Mouse (Mus musculus) retina, adult 2 months (tissue): ENCODE results near the gene Atp1b1.

Experiments used
- DNase-seq: peaks from one replicate; pipeline ENCODE4 v3.0.0-alpha.2; 2012; ENCODE audit warnings: low read depth, low spot score

Atp1b1 gene

DNA sequence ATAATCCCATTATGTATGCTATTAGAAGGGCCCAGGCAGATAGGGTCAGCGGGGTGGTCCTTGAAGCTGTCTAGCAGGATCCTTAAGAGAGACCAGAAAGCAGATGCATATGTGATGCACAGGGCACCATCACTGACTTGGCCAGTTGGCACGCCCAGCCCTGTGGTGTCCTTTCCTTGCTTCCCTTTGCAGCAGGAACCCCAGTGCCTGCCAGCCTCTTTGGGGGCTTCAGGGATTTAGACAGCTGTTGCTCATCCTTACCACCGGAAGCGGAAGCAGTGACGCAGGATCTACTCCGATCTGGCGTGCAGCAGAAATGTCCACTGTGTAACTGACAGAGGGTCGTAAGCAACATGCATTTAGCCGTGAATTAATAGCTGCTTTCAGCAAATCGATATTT, 9.3 kb upstream of the Atp1b1 start:
- DNase-seq: no peak

DNA sequence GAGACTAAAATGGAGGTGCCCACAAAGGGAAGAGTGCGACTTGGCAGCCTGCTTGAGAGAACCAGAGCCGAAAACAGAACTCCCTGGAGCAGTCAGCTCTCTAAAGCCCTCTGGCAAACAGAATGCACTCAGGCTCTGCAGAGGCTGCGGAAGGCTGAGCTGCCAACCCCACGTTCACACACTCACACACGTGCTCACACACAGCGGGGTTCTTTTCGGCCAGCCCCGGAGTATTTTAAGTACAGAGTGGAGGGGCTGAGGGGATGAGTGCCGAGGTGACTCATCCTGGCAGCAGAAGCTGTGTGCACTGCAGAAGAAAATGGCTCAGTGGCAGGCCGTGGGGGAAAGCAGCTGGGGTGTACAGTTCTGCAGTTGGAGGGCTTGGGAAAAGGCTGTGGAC, 3.6 kb upstream of the Atp1b1 start:
- no peak for DNase-seq

DNA sequence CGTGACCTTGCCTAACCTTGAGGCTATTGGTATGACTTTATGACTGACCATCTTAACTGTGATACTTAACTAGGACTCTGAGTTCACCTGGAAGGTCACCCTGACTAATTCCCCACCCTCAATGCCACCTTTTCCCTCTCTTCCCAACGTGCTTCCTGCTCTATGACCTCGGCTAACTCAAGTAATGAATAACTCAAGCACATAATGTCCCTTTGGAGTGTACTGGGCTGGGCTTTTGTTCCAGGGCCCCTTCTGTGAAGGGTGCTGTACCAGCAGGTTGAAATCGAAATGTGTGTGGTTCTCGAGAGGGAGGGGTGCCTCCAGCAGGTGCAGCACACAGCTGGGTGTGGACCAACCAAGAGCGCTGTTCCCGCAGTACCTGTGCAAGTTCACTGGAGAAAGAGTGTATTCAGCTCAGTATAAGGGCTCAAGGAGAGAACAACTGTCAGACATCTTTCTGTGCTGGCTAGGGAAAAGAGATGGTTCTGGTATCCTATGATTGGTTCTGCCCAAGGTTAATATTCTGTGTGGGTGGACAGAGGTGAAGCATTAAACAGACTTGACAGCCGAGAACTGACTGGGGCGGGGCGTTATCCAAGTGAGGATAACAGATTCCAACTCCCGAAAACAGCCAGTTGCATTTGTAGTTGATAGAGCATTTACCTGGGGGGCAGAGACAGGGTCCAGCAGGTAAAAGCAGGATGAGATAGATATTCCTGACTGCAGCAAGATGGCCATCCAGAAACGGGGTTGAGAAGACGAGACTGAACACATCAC, 3.0 kb upstream of the Atp1b1 start:
- DNase-seq: no peak

DNA sequence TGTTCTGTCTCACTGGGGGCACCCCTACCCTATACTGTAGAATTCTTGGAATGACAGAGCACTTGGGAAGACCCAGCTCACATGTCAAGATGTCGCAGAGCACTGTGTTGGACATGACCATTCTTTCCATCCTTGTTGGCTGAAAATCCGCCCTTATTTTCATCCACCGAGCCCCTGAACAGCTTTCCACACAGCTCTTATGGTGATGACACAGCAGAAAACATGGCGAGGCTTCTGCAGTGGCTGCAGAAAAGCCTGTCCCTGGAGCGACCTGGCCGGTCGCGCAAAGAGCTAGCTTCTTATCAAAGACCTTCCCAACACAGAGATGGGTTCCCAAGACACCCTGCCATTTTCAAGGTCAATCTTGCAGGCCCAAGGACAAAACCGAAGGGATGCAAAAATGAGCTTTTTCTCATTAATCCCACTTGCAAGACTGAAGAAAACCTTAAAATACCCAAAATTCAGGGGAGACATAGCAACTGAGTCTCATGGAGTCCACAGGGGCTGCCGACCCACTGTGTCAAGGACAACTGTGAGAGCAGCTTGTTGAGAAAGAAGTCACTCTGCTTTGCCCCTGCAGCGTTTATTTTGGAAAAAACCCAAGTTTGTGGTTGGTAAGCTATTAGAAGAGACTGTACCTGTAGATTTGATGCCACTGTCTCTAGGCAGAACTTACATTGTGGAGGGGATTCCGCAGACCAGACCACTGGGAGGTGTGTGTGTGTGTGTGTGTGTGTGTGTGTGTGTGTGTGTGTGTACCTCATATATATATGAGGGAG, 1.2 kb upstream of the Atp1b1 start:
- DNase-seq: no peak

DNA sequence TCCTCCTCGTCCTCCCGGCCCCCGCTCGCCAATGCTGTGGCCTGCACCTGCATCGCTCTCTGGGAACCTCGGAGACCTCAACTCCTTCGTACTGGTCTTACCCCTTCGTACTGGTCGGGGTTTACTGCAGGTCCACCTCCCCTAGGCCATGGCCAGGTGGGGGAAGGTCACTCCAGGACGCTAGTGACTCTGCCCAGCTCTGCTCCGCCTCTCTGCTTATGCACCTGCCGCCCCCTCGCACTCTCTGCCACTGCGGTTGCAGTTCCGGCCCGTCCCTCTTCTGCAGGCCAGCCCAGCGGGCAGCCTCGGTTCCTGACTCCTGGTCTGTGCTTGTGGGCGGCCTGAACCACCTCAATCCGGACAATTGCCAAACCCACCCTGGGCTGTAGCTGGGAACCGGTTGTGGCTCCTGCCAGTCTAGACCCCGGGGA, 481 bp upstream of the Atp1b1 start:
- DNase-seq: no peak

DNA sequence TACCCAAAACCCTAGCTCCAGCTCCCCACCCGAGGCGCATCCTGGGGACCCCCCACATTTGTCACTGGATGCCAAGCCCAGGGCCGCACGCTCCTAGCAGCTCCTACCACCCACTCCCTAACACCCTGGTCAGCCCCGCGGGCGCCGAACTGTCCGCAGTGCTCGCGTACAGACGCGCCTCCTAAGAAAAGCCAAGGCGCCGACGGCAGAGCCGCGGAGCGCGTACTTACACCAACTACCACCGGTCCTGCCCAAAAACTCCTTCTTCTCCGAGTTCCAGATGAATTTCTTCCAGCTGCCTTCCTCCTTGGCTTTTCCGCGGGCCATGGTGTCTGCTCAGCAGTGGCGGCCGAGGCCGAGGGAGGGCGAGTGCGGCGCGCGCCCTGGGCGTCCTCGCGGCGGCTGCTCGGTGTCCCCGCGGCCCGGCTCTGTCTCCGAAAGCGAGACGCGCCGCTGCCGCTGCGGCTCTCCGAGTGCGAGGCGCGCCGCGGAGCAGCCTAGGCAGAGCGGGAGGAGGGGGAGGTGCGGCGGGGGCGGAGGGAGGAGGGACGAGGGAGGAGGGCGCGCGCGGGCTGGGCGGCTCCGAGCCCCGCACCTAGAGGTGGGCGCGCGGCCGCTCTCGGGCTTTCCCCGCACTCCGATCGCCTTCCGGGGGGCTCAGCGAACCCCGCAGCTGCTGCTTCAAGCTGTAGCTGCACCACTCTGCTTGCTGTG, 467 bp downstream of the Atp1b1 start:
- no peak for DNase-seq

DNA sequence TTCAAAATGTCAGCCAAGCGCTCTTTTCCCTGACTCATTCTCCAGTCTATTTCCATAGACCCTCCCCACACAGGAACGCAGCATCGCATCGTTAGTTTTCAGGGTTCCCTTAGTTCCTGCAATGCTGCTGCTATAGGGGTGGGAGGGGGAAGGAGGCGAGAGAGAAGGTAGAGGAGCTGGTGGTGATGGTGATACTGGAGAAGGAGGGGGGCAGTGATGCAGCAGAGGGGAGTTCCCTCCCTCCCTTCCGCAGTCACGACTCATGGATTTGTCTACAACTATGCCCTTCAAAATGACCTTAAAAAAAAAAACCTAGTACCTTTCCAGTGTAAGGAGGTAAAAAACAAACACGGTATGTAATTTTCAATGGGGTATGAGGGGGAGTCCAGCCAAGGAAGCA, 1.4 kb downstream of the Atp1b1 start:
- no peak for DNase-seq

DNA sequence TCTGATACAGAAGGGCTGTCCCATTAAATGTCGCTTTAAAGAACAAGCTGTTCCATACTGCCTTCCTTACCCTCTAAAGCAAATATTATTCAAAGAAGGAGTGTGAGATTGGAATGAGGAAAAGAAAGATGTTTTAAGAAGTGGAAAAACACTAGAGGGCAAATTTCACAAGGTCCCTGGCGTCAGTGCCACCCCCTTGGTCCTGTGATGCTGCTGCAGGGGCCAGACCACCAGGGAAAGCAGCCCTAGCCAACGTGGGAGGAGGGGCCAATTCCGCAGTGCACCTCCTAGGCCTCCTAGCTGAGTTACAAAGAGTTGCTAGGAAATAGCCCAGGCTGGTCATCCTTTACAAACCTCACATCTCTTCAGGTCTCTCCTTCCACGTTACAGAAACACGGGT, 2.1 kb downstream of the Atp1b1 start:
- no peak for DNase-seq

DNA sequence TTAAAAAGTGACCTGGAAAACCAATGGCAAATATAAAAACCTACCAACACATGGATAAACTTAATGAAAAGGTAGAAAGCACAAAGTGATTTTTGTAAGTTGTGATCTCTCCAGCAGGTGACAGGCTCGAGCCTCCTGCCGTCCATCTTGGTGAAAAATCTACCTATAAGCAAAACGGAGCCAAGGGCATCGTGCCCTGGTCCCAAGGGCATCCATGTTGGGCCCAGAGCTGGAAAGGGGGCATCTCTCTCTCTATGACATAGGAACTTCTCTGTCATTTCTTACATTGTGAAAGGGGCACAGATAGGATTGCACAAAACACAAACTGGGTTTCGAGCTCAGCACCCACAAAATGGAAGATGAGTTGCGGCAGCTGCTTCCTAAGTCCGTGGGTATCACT, 2.5 kb downstream of the Atp1b1 start:
- DNase-seq: no peak

DNA sequence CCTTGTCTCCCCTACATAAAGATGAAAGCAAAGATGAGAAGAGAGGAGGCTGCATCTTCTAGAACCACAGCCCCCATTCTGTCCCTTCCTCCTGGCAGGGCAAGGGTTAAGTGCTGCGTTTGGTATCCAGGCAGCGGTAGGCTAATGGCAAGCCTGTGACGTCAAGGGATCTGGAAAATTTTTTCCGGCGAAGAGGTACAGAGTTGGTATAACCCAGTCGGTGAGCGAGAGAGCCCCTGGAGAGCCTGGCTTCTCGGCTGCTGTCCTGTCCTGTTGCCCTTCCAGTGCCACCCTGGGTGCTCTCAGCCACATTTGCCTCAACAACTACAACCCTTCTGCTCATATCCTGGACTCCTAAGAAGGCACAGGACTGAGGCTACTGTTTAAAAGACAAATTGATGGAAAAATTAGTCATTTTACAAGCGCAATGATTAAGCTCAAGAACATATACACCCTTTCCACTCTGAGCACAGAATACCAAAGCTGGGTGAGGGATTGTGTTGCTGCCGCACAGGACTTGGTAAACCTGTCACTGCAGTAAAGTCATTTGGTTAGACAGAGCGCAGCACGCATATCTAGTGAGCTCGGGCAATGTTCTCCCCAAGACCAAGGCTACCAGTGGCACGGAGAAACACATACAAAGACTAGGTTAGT, 3.3 kb downstream of the Atp1b1 start:
- no peak for DNase-seq

DNA sequence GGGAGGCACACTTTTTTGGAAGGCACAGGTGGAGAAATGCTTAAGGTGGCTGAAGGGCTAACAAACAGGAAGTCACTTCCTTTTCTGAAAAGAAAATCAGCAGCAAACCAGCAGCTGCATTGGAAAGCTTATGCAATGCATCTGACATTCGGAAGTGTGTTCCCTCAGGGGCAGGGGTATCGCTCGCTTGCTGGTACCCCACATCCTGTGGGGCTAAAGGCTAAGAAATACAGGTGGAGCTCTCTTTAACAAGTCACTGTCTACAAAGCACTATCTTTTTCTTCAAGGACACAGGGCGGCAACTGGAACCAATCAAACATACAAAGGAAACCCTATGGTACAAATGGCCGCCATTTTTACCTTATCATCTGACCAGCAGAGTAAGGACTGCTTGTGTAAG, 4.4 kb downstream of the Atp1b1 start:
- DNase-seq: no peak

DNA sequence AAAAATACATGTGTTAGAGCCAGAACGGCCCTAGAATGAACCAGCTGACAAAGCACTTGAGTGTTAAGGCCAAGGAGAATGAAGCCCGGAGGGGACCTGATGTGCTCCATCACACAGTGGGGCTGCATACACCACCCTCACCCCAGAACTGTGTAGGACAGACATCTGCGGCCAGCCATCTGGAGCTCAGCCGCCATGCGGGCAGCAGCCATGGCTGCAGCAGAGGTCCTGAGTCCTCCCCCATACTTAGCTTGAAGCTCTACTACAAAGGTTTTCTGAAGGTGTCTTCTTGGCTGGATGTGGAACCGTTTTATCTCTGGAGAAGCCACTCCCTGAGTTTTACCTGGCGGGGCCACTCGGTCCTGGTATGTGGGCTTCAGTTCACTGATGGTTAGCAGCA, 5.0 kb downstream of the Atp1b1 start:
- DNase-seq: no peak

DNA sequence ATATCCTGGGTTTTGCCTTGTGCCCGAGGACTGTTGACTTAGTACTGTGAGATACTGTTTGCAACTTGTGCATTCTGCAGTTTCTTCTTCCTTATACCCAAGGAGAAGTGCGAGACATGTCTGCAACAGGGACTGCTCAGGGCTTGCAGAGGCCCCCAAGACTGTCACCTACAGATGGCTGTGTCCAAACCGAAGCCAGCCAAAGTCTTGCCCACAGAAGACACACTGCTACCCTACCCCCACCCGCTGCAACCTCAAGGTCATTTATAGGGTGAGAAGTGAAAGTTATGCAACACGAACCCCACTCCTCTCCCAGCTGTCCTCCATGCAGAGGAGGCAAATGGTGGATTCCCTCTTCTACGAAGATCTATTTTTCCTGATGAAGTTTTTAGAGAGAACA, 5.6 kb downstream of the Atp1b1 start:
- DNase-seq: no peak

DNA sequence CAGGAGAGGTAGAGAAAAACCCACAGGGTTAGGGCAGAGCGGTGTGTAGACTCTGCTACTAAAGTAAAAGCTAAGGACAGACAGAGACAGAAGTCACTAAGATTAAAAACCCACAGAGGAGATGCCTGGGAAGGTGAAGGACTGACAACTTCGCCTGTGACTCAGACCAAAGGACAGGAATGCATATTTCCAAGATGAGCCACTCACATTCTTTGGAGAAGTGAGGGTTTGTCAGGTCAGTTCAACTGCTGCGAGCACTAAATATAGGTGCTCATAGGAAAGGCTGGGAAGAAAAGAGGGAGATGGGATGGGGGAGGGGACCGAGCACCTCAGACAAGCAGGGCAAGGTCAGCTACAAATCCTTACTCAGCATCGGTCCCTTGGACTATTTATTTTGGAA, 6.8 kb downstream of the Atp1b1 start:
- no peak for DNase-seq

DNA sequence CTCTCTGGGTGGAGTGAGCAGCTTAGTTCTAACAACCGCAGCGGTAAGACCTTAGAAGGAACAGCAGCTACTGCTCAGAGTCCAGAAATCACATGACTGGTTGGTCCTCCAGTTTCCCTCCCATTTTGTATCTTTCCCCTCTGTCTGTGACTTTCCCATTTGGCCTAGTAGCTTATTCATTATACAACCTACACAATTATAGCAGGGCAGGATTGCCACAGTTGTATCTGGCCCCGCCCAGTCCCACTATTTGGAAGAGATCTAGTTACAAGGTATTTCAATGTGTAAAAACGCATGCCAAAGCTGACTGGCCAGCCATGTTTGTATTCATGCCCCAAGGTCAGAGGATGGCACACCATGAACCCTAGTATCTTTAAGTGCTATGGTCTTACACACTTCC, 7.5 kb downstream of the Atp1b1 start:
- DNase-seq: no peak

DNA sequence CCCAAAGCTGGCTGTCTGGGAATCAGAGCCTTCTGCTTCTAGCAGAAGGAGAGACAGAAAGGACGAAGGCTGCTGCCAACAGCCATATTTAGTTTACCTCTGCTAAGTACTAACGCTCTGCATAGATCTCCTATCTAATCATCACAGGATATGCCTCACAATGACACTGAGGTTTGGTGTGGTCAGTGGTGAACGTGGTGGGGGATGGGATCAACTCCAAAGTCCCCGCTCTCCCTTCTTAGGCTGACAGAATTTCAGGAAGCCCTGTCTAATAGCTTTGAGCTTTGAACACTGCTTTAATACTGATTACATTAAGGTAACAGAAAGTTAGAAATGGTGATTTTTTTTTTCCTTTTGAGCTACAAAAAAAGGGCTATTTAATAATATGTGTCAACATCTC, 7.9 kb downstream of the Atp1b1 start:
- no peak for DNase-seq

DNA sequence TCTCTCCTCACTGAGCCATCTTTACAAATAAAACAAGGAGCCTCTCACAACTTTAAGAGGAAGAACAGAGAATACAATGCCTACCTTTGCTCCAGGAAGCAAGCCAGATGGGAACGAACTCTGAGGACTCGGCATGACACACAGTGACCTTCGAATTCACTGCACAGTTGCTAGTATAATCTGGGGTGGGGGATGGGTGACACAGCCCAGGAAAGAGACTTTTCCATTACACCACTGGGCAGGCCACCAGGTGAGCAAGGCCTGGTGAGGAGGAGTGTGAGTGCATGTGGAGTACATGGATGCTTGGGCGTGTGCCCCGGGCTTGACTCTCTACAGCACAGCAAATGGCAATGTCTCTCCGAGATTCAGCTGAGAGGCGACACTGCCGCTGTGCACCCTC, 8.5 kb downstream of the Atp1b1 start:
- DNase-seq: no peak

DNA sequence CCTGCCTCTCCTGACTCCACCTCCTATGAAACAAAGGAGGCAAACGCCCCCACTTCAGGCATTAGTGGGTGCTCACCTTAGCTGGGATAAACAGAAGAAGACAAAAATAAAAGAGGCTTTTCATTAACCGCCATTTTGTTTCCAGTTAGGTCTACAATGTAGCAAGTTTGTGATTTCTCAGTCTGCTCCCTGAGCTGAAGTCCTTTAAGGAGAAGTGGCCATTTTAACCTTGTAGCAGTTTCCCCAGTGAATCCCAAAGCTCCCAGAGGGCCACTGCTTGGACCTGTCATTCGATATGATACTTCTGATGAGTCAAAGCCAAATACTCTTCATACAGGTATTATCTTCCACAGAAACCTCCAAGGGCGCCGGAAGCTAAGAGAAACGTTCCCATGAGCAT, 10.6 kb downstream of the Atp1b1 start:
- DNase-seq: no peak

DNA sequence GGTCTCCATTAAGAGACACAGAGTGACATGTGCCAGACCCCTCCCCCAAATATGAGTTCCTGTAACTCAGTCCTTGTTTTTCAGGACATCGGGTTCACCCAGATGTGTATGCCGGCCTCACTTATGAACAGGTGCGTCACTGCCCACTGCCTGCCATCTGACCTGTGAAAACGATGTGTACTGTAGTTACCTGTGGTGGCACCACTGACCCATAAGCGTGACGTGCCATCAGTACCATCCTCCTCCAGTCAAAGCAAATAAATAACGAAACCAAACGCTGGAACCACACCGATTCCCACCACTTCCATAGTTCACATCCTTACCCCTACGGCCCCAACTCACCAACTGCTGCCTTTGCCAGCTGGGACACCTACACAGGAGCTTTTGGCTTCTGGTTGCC, 11.6 kb downstream of the Atp1b1 start:
- DNase-seq: no peak

DNA sequence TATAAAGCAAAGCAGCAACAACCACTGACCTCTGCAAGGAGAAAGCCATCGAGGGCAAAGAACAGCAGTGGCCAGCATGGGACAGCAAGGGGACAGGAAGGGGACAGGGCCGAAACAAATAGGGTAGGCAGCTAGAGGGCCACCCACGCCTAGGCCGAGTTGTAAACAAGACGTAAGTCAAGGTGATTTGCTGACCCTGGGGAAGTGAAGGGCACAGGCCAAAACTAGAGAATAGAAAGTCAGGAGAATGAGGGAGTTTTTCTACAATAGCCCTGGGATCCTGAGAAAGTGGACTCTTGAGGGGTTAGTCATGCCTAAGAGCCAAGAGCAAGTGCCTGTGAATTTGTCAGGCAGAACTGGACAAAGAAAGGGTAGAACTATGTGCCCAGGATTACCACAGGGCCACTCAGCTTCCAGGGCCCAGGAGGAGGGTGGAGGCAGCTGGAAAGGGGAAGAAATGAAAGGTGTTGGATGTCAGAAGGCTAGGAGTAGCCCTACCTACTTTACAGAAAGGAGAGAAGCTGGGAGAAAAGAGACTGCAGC, 12.5 kb downstream of the Atp1b1 start:
- no peak for DNase-seq

DNA sequence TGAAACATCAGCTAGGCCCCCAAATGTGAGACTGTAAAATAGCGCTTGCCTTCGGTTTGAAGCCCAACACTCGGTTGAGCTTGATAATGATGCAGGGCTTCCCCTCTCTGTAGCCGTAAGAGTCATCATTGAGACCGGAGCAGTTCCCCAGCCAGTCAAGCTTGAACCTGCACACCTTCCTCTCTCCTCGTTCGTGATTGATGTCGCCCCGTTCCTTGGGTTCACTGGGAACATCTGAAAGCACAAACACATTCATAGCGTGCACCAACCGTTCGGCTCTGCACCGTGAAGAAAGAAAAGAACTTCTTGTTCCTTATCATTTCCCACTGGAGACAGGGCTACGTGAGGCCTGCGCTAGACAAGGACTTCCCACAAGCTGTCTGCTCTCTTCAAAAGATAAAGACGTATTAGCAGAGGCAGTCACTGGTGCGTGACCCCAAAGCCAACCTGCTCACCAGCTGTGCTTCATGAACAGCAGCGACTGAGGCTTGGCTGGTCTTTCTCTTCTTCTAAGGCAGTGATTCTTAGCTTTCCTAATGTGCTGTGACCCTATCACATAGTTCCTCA, 16.7 kb downstream of the Atp1b1 start:
- DNase-seq: no peak
